Mouse (Mus musculus) E14TG2a.4 (cell line): ENCODE measurements around the gene Gm20388.

Source experiments
- H3K27me3 ChIP-seq: 2 replicates; pipeline ENCODE4 v1.6.1; 2014; ENCODE audit warnings: low read length, control low read depth; ENCODE audit not compliant: insufficient read depth
- H3K36me3 ChIP-seq: 2 replicates; pipeline ENCODE4 v1.6.1; 2014; ENCODE audit warnings: low read length, control low read depth; ENCODE audit not compliant: insufficient read depth
- H3K4me1 ChIP-seq: replicated peaks from 2 replicates; pipeline ENCODE4 v1.6.1; 2014; ENCODE audit warnings: low read depth, low read length, control low read depth
- H3K4me3 ChIP-seq: replicated peaks from 2 replicates; pipeline ENCODE4 v1.5.1; 2014; ENCODE audit warnings: mild to moderate bottlenecking, low read length
- H3K9me3 ChIP-seq: 2 replicates; pipeline ENCODE4 v1.6.1; 2014; ENCODE audit warnings: low read length, control low read depth
- CTCF ChIP-seq: conservative IDR thresholded peaks from 2 replicates; pipeline ENCODE4 v1.5.1; 2014; ENCODE audit warnings: low read length
- NANOG ChIP-seq: IDR thresholded peaks from 2 replicates; pipeline ENCODE4 v1.6.1; 2014; ENCODE audit warnings: borderline replicate concordance, low read length, mixed read lengths
- POU5F1 ChIP-seq: IDR thresholded peaks from 2 replicates; pipeline ENCODE4 v1.6.1; 2014; ENCODE audit warnings: low read length, borderline replicate concordance

Gm20388 gene

DNA sequence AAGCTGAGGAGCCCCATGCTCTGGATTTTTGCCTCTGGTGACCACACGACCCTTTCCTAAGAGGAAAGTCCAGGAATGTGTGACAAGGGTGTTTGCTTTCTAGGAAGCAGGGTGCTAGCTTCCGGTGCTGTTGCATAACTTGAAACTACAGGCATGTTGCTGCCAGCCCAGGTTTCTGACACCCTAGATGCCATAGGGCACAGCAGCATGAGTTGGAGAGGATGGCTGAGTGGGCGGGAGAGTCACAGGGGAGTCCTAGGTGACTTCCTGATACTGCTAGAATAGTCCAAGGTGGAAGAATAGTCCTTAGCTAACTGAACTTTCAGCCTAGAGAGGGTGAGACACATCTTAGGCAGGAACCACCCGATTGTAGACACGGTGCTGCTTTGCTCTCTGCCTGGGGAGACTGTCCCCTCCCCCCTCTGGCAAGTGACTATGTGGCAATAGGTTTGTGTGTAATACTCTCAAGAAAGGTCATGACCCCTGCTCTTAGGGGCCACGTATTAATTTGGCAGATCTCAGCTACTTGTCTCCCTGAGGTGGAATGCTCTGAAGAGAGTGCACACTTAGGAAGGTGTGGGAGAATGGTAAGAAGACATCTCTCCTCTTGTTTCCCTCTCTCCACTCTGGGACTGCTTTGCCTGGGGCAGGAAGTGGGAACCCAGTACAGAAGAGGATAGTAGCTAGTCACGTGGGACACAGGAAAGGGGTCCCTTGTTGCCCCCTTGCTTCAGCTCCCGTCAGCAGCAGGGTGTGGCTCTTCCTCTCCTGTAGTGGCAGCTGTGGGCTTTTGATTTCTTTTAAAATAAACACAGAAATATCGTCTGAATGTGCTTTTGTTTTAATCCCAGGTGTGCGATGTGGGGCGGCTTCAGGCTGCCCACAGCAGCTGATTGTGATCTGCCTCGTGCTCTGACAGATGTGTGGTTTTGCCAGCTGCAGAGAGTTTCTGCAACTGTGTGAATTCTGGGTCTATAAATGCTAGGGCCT lies 2553.3 kb downstream of the Gm20388 start:
- H3K36me3 ChIP-seq, result peaks cover 34% of the 10 kb centered on the region
- H3K9me3 ChIP-seq, result no peaks in the 10 kb centered on the region
- H3K4me3 ChIP-seq, result no peak overlapping the region
- peaks cover 73% of the 10 kb centered on the region for H3K4me1 ChIP-seq
- H3K27me3 ChIP-seq, result peaks cover 47% of the 10 kb centered on the region
- TF ChIP-seq POU5F1 (no peak), NANOG (no peak), CTCF (no peak)

DNA sequence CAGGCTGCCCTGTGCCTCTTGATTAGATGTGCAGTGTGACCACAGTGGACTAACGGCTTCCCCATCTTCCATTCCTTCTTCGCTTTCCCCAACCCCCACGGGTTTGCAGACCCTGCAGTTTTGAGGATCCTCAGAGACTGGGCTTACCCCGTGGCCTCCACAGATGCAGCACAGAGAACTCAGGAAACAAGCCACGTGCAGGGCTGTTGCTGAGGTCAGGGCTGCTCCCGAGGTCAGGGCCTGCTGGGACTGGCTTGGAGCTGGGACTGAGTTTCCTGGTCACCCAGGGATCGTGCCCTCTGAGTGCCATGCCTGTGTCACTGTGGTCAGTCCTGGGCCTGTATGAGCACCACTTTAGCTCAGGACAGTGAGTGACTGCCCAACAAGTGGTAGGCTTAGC lies 2554.3 kb downstream of the Gm20388 start:
- Histone ChIP-seq H3K9me3 (no peaks in the 10 kb centered on the region), H3K4me1 (peaks cover 74% of the 10 kb centered on the region), H3K27me3 (peaks cover 39% of the 10 kb centered on the region), H3K36me3 (peaks cover 40% of the 10 kb centered on the region), H3K4me3 (no peak overlapping the region)
- TF ChIP-seq CTCF (no peak), POU5F1 (no peak), NANOG (no peak)

DNA sequence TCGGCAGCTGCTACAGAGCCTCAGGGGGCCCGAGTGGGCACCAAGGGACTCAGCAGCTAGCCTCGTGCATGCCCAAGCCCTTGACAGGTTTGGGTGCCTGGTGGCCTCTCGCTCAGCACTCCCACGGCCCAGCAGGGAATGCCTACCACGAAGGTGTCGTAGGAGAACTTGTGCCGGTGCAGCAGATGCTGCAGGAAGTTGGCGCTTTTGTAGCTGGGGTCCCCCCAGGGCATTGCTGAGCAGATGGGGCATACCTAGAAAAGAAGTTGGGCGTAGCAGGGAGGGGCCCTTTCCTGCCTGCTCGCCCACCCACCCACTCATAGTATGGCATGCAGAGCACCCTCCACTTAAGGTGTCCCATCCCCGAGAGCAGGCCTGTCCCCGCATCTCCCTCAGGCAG lies 2557.2 kb downstream of the Gm20388 start:
- Histone ChIP-seq H3K27me3 (peaks cover 13% of the 10 kb centered on the region), H3K4me1 (peaks cover 56% of the 10 kb centered on the region), H3K36me3 (peaks cover 51% of the 10 kb centered on the region), H3K4me3 (no peak overlapping the region), H3K9me3 (no peaks in the 10 kb centered on the region)
- TF ChIP-seq POU5F1 (no peak), CTCF (no peak), NANOG (no peak)

DNA sequence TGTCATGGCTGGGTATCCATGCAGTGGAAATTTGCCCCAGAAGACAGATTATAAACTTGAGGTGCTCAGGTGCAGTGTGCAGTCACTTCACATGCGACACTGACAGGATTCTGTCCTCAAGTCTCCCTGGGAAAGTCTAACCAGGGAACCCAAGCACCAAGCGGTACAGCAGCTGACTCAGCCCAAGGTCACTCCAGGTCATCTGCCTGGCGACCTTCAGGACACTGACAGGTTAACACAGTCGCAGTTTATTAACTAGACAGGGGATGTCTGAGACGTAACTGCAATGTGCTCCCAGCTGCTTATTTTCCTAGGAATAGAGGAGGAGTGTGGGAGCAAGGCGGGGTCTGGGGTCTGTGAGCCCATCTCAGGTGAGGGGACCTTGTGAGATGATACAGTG lies 2558.8 kb downstream of the Gm20388 start:
- TF ChIP-seq POU5F1, result no peak
- no peak for TF ChIP-seq CTCF
- TF ChIP-seq NANOG, result no peak
- Histone ChIP-seq H3K27me3 (no peaks in the 10 kb centered on the region), H3K36me3 (peaks cover 67% of the 10 kb centered on the region), H3K4me3 (no peak overlapping the region), H3K4me1 (peaks cover 54% of the 10 kb centered on the region), H3K9me3 (no peaks in the 10 kb centered on the region)

DNA sequence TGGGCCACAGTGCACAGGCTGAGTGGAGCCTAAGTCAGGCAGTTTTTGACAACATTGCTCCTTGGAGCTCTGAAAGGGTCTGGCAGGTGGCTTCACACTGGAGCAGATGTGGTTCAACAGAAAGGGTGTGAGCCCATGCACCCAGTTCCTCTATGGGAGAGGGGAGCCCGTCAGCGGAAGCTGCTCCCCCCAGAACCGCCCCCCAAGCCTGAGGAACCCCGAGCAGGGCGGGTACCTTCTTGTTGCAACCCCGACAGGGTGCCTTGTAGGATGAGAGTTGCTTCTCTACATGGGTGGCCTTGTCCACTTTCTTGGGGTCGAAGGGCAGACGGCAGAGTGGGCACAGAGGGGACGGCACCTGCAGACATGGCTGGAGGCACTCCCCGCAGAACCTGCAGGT lies 2559.3 kb downstream of the Gm20388 start:
- no peaks in the 10 kb centered on the region for H3K27me3 ChIP-seq
- no peaks in the 10 kb centered on the region for H3K9me3 ChIP-seq
- no peak for TF ChIP-seq NANOG
- no peak for TF ChIP-seq POU5F1
- TF ChIP-seq CTCF, result no peak
- H3K4me3 ChIP-seq, result no peak overlapping the region
- H3K4me1 ChIP-seq, result peaks cover 54% of the 10 kb centered on the region
- H3K36me3 ChIP-seq, result peaks cover 65% of the 10 kb centered on the region

DNA sequence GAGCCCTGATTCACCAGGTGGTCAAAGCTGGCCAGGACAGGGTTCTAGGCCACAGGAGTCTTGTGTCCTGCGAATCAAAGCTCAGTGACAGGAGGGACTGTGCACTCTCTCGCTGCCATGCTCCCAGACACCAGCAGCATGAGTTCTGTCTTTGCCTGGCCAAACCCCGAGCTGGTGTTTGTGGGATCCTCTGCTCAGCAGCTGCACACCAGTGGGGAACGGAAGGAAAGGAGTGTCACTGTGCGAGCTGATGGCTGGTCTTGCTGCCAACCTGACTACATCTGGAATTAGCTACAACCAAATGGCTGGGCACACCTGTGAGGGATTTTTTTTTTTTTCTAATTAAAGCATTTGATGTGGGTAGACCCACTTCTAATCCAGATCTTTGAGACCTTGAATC lies 2560.1 kb downstream of the Gm20388 start:
- Histone ChIP-seq H3K4me3 (no peak overlapping the region), H3K4me1 (peaks cover 56% of the 10 kb centered on the region), H3K36me3 (peaks cover 63% of the 10 kb centered on the region), H3K9me3 (no peaks in the 10 kb centered on the region), H3K27me3 (no peaks in the 10 kb centered on the region)
- TF ChIP-seq NANOG (no peak), POU5F1 (no peak), CTCF (no peak)

DNA sequence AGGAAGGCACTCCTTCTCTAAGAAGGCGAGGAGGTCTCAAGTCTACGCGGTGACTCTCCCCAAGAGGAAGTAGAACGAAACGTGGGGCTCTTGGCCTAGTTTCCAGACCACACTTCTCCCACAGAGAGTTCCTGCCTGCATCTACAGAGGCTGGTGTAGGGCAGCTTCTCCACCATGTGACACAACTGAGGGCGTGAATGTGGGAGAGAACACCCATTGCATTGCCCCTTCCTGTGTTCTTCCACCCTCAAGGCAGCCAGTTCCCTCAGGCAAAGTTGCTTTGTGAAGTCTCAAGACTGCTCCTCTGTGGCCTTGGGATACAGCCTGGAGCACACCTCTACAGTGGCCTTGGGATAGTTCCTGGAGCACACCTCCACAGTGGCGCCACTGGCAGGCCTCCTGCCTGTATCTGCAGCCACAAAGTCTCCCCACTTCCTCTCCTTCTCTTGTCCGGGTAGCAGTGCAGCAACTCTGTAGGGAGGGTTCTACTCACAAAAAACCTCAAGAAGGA lies 2563.3 kb downstream of the Gm20388 start:
- Histone ChIP-seq H3K4me1 (peaks cover 58% of the 10 kb centered on the region), H3K9me3 (no peaks in the 10 kb centered on the region), H3K4me3 (no peak overlapping the region), H3K36me3 (peaks cover 55% of the 10 kb centered on the region), H3K27me3 (no peaks in the 10 kb centered on the region)
- TF ChIP-seq CTCF (no peak), POU5F1 (no peak), NANOG (no peak)

DNA sequence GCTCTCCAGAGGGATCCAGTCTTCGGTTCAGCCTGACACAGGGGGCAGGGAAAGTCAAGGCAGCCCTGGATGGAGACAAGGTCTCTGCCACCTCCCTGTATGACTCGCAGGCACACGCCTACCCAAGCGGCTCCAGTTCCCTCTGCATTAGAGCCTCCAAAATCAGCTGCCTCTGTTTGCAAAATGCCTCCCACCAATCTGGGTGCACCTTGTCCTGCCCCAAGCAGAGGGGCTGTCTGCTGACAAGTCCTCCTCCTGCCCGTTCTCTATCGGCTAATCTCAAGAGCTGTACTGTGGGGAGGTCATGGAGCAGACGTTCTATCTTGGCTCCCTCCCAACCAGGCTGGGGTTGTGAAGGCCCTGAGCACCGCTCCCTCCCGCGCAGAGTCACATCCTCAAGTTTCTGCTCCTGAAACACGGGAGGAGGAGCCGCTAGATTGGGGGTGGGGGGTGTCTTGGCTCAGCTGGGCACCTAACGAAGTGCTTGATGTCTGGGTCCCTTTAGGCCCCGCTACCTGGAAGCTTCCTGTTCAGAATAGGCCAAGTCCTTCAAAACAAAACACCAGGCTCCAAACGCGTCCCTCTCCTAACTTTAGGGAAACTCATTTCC lies 2564.4 kb downstream of the Gm20388 start:
- Histone ChIP-seq H3K4me1 (peaks cover 47% of the 10 kb centered on the region), H3K27me3 (no peaks in the 10 kb centered on the region), H3K36me3 (peaks cover 61% of the 10 kb centered on the region), H3K4me3 (peak overlapping the region; percentile 98), H3K9me3 (peaks cover 5% of the 10 kb centered on the region; the same call in 1 of the 2 replicates)
- no peak for TF ChIP-seq CTCF
- no peak for TF ChIP-seq POU5F1
- no peak for TF ChIP-seq NANOG
